Mouse (Mus musculus) liver, embryonic 15.5 days (tissue): Measurements from ENCODE around the gene Gcdh. TPM values are rescaled to one million over a fixed set of nuclear protein-coding genes. Genes with fewer than 3 reads are reported as not detected.

Experiments
- ATAC-seq: fragments of 200-750 bp; cut with Nextera tagmentation; 2 replicates; pipeline ENCODE4 v1.8.0; 2017; ENCODE audit warnings: moderate number of reproducible peaks, mild to moderate bottlenecking, moderate library complexity; ENCODE audit not compliant: insufficient read depth
- H3K27ac ChIP-seq: fragments of 300-500 bp; sonication (generic); replicated peaks from 2 replicates; pipeline ENCODE4 v1.5.1; 2015; ENCODE audit warnings: mild to moderate bottlenecking, inconsistent platforms
- H3K27me3 ChIP-seq: fragments of 300-500 bp; sonication (generic); 2 replicates; pipeline ENCODE4 v1.6.1; 2015; ENCODE audit warnings: mild to moderate bottlenecking, inconsistent platforms
- H3K36me3 ChIP-seq: fragments of 300-500 bp; sonication (generic); replicated peaks from 2 replicates; pipeline ENCODE4 v1.6.1; 2015; ENCODE audit warnings: moderate library complexity, mild to moderate bottlenecking, inconsistent platforms
- H3K4me1 ChIP-seq: fragments of 300-500 bp; sonication (generic); replicated peaks from 2 replicates; pipeline ENCODE4 v1.6.1; 2015; ENCODE audit warnings: inconsistent platforms
- H3K4me2 ChIP-seq: fragments of 300-500 bp; sonication (generic); 2 replicates; pipeline ENCODE4 v1.6.1; 2015; ENCODE audit warnings: moderate library complexity, mild to moderate bottlenecking, inconsistent platforms
- H3K4me3 ChIP-seq: fragments of 300-500 bp; sonication (generic); replicated peaks from 2 replicates; pipeline ENCODE4 v1.5.1; 2015; ENCODE audit warnings: mild to moderate bottlenecking, inconsistent platforms
- H3K9ac ChIP-seq: fragments of 300-500 bp; sonication (generic); 2 replicates; pipeline ENCODE4 v1.6.1; 2015; ENCODE audit warnings: moderate library complexity, mild to moderate bottlenecking, inconsistent platforms
- H3K9me3 ChIP-seq: fragments of 300-500 bp; sonication (generic); replicated peaks from 2 replicates; pipeline ENCODE4 v1.6.1; 2016; ENCODE audit warnings: inconsistent platforms
- WGBS: fragments of 180-500 bp; shearing (Covaris S2); methylation state at CpG from one replicate; pipeline ENCODE4 v1.1.7; 2015; ENCODE audit warnings: mixed read lengths; ENCODE audit not compliant: insufficient replicate concordance; 5-methylcytosine and 5-hydroxymethylcytosine counted together
- polyA plus RNA-seq: library from polyadenylated mRNA; unstranded; fragments of >200 nt; fragmentation: Nextera tagmentation; extraction: Ambion mirVana; gene quantifications from 2 replicates; pipeline ENCODE4 v1.2.1, GENCODE M21; 2015

Gcdh gene
- polyA plus RNA-seq, 1 experiment from 2014 or later: 55.1 TPM

- H3K9me3 ChIP-seq: no peaks in the 10 kb centered on the region
- peak within 1 kb of the TSS; percentile 92 for H3K4me2 ChIP-seq
- peaks cover 34% of the 10 kb centered on the region for H3K36me3 ChIP-seq
- peak within 1 kb of the TSS; percentile 97 for H3K9ac ChIP-seq
- H3K27ac ChIP-seq: peak within 1 kb of the TSS; percentile 99
- WGBS: 16% methylated on average over 3 of the region's 3 CpGs
- peak; percentile 66 for ATAC-seq
- no peaks in the 10 kb centered on the region for H3K27me3 ChIP-seq
- peaks cover 72% of the 10 kb centered on the region for H3K4me1 ChIP-seq
- peak within 1 kb of the TSS; percentile 88 for H3K4me3 ChIP-seq
Measured at GRCm38 (mm10) chr8:84901752-84902151, 8.0 kb upstream of the Gcdh start, which contains the start of gene Klf1. TSS of gene Klf1 (plus strand) at chr8:84901928.

- H3K36me3 ChIP-seq: peaks cover 27% of the 10 kb centered on the region
- peak; percentile 81 for ATAC-seq
- peak overlapping the region; percentile 88 for H3K4me3 ChIP-seq
- peaks cover 65% of the 10 kb centered on the region for H3K4me1 ChIP-seq
- H3K27ac ChIP-seq: peak overlapping the region; percentile 99
- H3K9me3 ChIP-seq: no peaks in the 10 kb centered on the region
- H3K9ac ChIP-seq: peak overlapping the region; percentile 97
- WGBS: 11% methylated on average over 4 of the region's 4 CpGs
- H3K4me2 ChIP-seq: peak overlapping the region; percentile 92
- H3K27me3 ChIP-seq: no peaks in the 10 kb centered on the region
Measured at GRCm38 (mm10) chr8:84901071-84901470, 7.3 kb upstream of the Gcdh start.

- Histone ChIP-seq H3K4me3 (no peak overlapping the region), H3K9me3 (no peaks in the 10 kb centered on the region), H3K36me3 (peaks cover 10% of the 10 kb centered on the region), H3K4me1 (peaks cover 74% of the 10 kb centered on the region), H3K9ac (no peak overlapping the region), H3K27ac (no peak overlapping the region), H3K27me3 (no peaks in the 10 kb centered on the region), H3K4me2 (no peak overlapping the region)
- 81% methylated on average over 5 of the region's 5 CpGs for WGBS
- no peak for ATAC-seq
Measured at GRCm38 (mm10) chr8:84895963-84896362, 2.2 kb upstream of the Gcdh start.

- Histone ChIP-seq H3K4me2 (peak overlapping the region; percentile 95), H3K27me3 (no peaks in the 10 kb centered on the region), H3K9me3 (no peaks in the 10 kb centered on the region), H3K9ac (peak overlapping the region; percentile 85), H3K4me1 (peaks cover 47% of the 10 kb centered on the region), H3K4me3 (peak overlapping the region; percentile 85), H3K36me3 (peaks cover 32% of the 10 kb centered on the region), H3K27ac (peak overlapping the region; percentile 89)
- ATAC-seq: peak; percentile 41
- 13% methylated on average over 31 of the region's 31 CpGs for WGBS
Measured at GRCm38 (mm10) chr8:84892993-84893708, 570 bp downstream of the Gcdh start.

- H3K4me3 ChIP-seq: no peak overlapping the region
- H3K27ac ChIP-seq: peak overlapping the region; percentile 35; the same call in 1 of the 2 replicates
- 82% methylated on average over 1 of the region's 1 CpGs for WGBS
- no peak overlapping the region for H3K9ac ChIP-seq
- no peak for ATAC-seq
- H3K4me2 ChIP-seq: no peak overlapping the region
- no peaks in the 10 kb centered on the region for H3K27me3 ChIP-seq
- H3K36me3 ChIP-seq: peaks cover 70% of the 10 kb centered on the region
- no peaks in the 10 kb centered on the region for H3K9me3 ChIP-seq
- H3K4me1 ChIP-seq: peaks cover 41% of the 10 kb centered on the region
Measured at GRCm38 (mm10) chr8:84889141-84889540, 4.6 kb downstream of the Gcdh start.

GRCm38 (mm10) chr8:84888280-84888679, 5.4 kb downstream of the Gcdh start:
- no peak for ATAC-seq
- Histone ChIP-seq H3K27ac (no peak overlapping the region), H3K4me1 (peaks cover 34% of the 10 kb centered on the region), H3K4me3 (no peak overlapping the region), H3K9ac (no peak overlapping the region), H3K27me3 (no peaks in the 10 kb centered on the region), H3K9me3 (no peaks in the 10 kb centered on the region), H3K4me2 (no peak overlapping the region), H3K36me3 (peaks cover 72% of the 10 kb centered on the region)
- WGBS: 79% methylated on average over 3 of the region's 3 CpGs

- Histone ChIP-seq H3K9ac (no peak overlapping the region), H3K36me3 (peaks cover 56% of the 10 kb centered on the region), H3K4me1 (peaks cover 14% of the 10 kb centered on the region), H3K4me2 (no peak overlapping the region), H3K27me3 (no peaks in the 10 kb centered on the region), H3K4me3 (no peak overlapping the region), H3K27ac (no peak overlapping the region; the same call in 1 of the 2 replicates), H3K9me3 (no peaks in the 10 kb centered on the region)
- no peak for ATAC-seq
- WGBS: 47% methylated on average over 4 of the region's 4 CpGs
Measured at GRCm38 (mm10) chr8:84884728-84885127, 9.0 kb downstream of the Gcdh start.

GRCm38 (mm10) chr8:84878915-84879314, 14.8 kb downstream of the Gcdh start:
- Histone ChIP-seq H3K4me2 (no peak overlapping the region), H3K36me3 (peaks cover 17% of the 10 kb centered on the region; the same call in 1 of the 2 replicates), H3K4me3 (no peak overlapping the region), H3K27me3 (no peaks in the 10 kb centered on the region), H3K9me3 (no peaks in the 10 kb centered on the region), H3K27ac (0 out of 2 replicates have a peak overlapping the region, but pooled peaks have one; percentile 25), H3K4me1 (peaks cover 30% of the 10 kb centered on the region), H3K9ac (no peak overlapping the region)
- WGBS: 55% methylated on average over 1 of the region's 1 CpGs
- peak; percentile 69 for ATAC-seq

GRCm38 (mm10) chr8:84877297-84878035, 16.3 kb downstream of the Gcdh start:
- Histone ChIP-seq H3K36me3 (peaks cover 17% of the 10 kb centered on the region; the same call in 1 of the 2 replicates), H3K4me3 (no peak overlapping the region), H3K9ac (no peak overlapping the region), H3K27ac (no peak overlapping the region; the same call in 1 of the 2 replicates), H3K9me3 (no peaks in the 10 kb centered on the region), H3K4me1 (peaks cover 45% of the 10 kb centered on the region), H3K4me2 (no peak overlapping the region), H3K27me3 (no peaks in the 10 kb centered on the region)
- WGBS: 74% methylated on average over 3 of the region's 3 CpGs
- no peak for ATAC-seq

- H3K4me2 ChIP-seq: no peak overlapping the region
- peaks cover 59% of the 10 kb centered on the region for H3K4me1 ChIP-seq
- WGBS: 50% methylated on average over 3 of the region's 3 CpGs
- no peak overlapping the region for H3K4me3 ChIP-seq
- no peaks in the 10 kb centered on the region for H3K27me3 ChIP-seq
- H3K9me3 ChIP-seq: no peaks in the 10 kb centered on the region
- H3K36me3 ChIP-seq: peaks cover 18% of the 10 kb centered on the region
- H3K27ac ChIP-seq: peak overlapping the region; percentile 63
- H3K9ac ChIP-seq: no peak overlapping the region
- ATAC-seq: no peak
Measured at GRCm38 (mm10) chr8:84874339-84874738, 19.4 kb downstream of the Gcdh start.

GRCm38 (mm10) chr8:84873016-84873415, 20.7 kb downstream of the Gcdh start:
- Histone ChIP-seq H3K9ac (peak overlapping the region; percentile 60), H3K27ac (peak overlapping the region; percentile 84; the same call in 1 of the 2 replicates), H3K4me1 (peaks cover 50% of the 10 kb centered on the region), H3K36me3 (peaks cover 30% of the 10 kb centered on the region), H3K9me3 (no peaks in the 10 kb centered on the region), H3K4me3 (peak overlapping the region; percentile 66), H3K27me3 (no peaks in the 10 kb centered on the region), H3K4me2 (peak overlapping the region; percentile 99)
- WGBS: 63% methylated on average over 4 of the region's 4 CpGs
- ATAC-seq: no peak
